Mouse (Mus musculus) megakaryocyte-erythroid progenitor cell, adult 5-6 weeks (primary cell): ENCODE data around the gene Rras. TPM values are rescaled to one million over a fixed set of nuclear protein-coding genes. Genes with fewer than 3 reads are reported as not detected.
A peak's percentile ranks its signal among the peaks of the same experiment; 100 is the strongest.
"Not testable (repeated sequence)": the region's sequence is repeated elsewhere in the genome, so short reads cannot be mapped to it uniquely, and the experiment has no call there.

Experiments used
- ATAC-seq: replicated peaks from 2 replicates; pipeline ENCODE4 v1.8.0; 2016; ENCODE audit warnings: mild to moderate bottlenecking, inconsistent platforms; ENCODE audit not compliant: severe bottlenecking, poor library complexity, low FRiP score, low TSS enrichment
- total RNA-seq, 2 experiments: library from RNA; stranded (forward) in 1 of 2; stranded (reverse) in 1 of 2; fragments of 200-1000, 215-1000 nt in 1 of 2; fragments of >200 nt in 1 of 2; fragmentation: Nextera tagmentation in 1 of 2; gene quantifications; 2 replicates each; pipeline ENCODE4 v1.2.3; 2014 to 2017

Rras gene
- total RNA-seq, 2 experiments from 2014 or later, result 1.6 to 1.7 TPM

- ATAC-seq, result not testable (repeated sequence)
Measured at GRCm38 (mm10) chr7:45023711-45024110, 6.0 kb downstream of the Rras start.

GRCm38 (mm10) chr7:45024281-45025248, 6.8 kb downstream of the Rras start:
- no peak for ATAC-seq

GRCm38 (mm10) chr7:45025601-45026220, 8.0 kb downstream of the Rras start:
- no peak for ATAC-seq

- no peak for ATAC-seq
Measured at GRCm38 (mm10) chr7:45026256-45026655, 8.5 kb downstream of the Rras start.

- ATAC-seq, result no peak
Measured at GRCm38 (mm10) chr7:45027761-45028160, 10.0 kb downstream of the Rras start.

GRCm38 (mm10) chr7:45028351-45028750, 10.6 kb downstream of the Rras start:
- ATAC-seq, result no peak

- no peak for ATAC-seq
Measured at GRCm38 (mm10) chr7:45029995-45030394, 12.2 kb downstream of the Rras start.

GRCm38 (mm10) chr7:45030857-45031256, 13.1 kb downstream of the Rras start:
- no peak for ATAC-seq

GRCm38 (mm10) chr7:45033722-45034359, 16.1 kb downstream of the Rras start:
- ATAC-seq, result no peak

GRCm38 (mm10) chr7:45035631-45036030, 17.9 kb downstream of the Rras start:
- no peak for ATAC-seq

- no peak for ATAC-seq
Measured at GRCm38 (mm10) chr7:45036702-45037101, 18.9 kb downstream of the Rras start.

- ATAC-seq, result peak; percentile 86
Measured at GRCm38 (mm10) chr7:45037720-45038361, 20.1 kb downstream of the Rras start.

GRCm38 (mm10) chr7:45038411-45038810, 20.6 kb downstream of the Rras start:
- ATAC-seq, result no peak

GRCm38 (mm10) chr7:45040851-45041250, 23.1 kb downstream of the Rras start:
- ATAC-seq, result no peak

GRCm38 (mm10) chr7:45043307-45043706, 25.5 kb downstream of the Rras start:
- no peak for ATAC-seq

GRCm38 (mm10) chr7:45045741-45046140, 28.0 kb downstream of the Rras start:
- no peak for ATAC-seq

- ATAC-seq, result no peak
Measured at GRCm38 (mm10) chr7:45046853-45047350, 29.1 kb downstream of the Rras start.

GRCm38 (mm10) chr7:45047491-45047890, 29.7 kb downstream of the Rras start:
- ATAC-seq, result no peak

- ATAC-seq, result no peak
Measured at GRCm38 (mm10) chr7:45048001-45048890, 30.5 kb downstream of the Rras start.
